Mouse (Mus musculus): Measurements from ENCODE around the gene Tbk1.

Gene Tbk1

DNA sequence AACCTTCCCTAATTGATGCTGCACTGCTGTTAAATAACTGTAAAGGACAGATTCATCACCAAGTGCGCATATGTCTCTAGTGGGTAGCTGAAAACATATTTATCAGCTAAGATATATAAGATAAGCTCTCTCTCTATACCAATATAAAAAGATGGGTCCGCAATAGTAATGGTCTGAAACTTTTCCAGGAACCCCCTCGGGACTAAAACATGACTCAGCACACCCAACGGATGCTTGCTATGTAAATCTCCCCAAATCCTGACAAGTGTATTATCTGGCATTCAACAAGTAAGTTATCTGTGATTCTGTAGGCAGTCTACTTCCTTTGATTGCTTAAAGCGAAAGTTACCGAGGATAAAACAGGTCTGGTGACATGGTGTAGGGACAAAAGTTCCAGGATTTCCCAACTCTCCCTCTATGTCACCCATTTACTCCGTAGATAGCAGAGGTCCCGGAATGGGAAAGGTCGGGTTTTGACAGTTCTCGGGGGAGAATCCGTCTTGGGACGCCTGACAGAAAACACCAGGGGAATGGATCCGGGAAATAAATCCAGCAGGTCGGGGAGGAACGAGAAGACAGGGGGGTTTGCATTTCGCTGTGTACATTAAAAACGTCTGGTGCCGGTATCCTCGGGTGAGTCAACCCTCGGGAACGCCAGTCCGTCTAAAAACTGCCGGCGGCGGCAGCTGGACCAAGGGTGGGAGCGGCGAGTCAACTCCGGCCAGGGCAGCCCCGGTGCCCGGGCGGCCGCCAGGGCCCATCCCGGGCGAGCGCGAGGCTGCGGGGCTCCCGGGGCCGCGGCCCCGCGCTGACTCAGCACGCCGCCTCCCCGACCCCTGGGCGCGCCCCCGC, 570 bp downstream of the Tbk1 start:
- no peak for DNase-seq

- no peak for DNase-seq
Observed at GRCm38 (mm10) chr10:121585056-121585790, 1.4 kb downstream of the Tbk1 start.

DNA sequence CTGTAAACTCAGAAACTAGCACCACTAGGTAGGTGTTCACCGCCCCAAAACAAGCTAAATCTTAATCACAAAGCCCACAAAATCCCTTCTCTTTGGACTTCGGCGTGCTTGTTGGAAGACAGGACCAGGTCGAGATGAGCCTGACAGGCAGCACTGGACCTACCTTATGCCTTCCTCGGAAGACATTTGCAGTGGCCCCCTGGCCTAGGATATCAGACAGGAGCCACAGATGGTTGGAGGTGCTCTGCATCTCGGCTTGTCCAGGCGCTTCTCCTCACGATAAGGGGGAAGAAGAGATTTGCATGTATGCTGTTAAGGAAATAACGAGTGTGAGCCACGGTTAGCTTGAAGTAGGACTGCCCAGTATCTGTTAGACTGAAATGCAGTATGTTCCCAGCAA, 2.6 kb downstream of the Tbk1 start:
- no peak for DNase-seq

- no peak for DNase-seq
Observed at GRCm38 (mm10) chr10:121583016-121583415, 3.6 kb downstream of the Tbk1 start.

- DNase-seq: no peak
Observed at GRCm38 (mm10) chr10:121582287-121582686, 4.3 kb downstream of the Tbk1 start.

DNA sequence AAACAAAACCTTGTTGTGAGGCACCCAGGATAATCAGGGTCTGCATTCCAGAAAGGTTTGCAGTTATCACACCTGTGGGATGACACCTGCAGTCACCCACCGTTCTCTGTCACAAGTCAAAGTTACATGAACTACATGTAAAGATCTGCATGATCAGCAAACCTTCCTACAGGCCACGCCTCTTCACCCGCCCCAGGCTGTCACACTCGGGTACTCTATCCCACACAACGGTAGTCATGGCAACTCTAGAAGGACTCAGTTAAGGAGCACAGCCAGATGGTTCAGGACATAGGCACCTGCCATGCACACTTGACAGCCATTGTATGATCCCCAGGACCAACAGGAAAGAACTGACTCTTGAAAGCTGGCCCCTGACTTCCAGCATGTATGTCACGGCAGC, 5.2 kb downstream of the Tbk1 start:
- no peak for DNase-seq

DNA sequence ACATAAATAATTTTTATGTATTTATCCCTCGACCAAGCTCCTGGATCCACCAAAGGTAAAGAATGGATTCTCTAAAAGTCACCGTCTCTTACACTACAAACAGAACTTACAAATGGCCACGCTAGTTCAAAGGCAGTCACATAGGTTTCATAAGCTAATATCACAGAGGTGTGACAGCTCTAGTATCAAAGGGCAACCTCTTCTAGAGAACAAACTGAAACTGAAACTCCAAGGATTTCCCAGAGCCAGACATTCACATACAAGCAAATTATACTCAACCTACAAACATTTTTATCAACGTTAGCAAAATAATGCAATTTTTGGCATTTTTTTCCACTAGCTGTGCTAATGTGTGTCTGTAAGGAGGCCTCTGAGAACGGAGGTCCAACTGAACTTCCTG, 6.2 kb downstream of the Tbk1 start:
- DNase-seq: no peak

- DNase-seq: no peak
Observed at GRCm38 (mm10) chr10:121576372-121576771, 10.2 kb downstream of the Tbk1 start.

GRCm38 (mm10) chr10:121571511-121572147, 15.0 kb downstream of the Tbk1 start:
- DNase-seq: no peak

DNA sequence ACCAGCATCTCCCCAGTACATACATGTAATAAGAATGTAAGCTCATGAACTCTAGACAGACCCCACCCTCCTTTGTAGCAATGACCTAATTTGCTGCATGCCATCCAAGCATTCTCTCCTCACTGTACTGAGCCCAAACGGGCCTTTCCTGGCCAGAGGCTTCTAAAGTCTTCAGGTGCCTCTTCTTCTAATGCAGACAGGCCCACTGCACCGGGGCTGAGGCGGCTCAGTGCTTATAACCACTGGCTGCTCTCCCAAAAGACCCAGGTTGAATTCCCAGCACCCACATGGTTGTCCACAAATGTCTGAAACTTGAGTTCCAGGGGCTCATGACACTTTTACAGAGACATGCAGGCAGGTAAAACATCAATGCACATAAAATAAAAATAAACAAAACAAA, 15.6 kb downstream of the Tbk1 start:
- DNase-seq: no peak

- DNase-seq: no peak
Observed at GRCm38 (mm10) chr10:121569796-121570195, 16.8 kb downstream of the Tbk1 start.

GRCm38 (mm10) chr10:121569001-121569589, 17.5 kb downstream of the Tbk1 start:
- no peak for DNase-seq

DNA sequence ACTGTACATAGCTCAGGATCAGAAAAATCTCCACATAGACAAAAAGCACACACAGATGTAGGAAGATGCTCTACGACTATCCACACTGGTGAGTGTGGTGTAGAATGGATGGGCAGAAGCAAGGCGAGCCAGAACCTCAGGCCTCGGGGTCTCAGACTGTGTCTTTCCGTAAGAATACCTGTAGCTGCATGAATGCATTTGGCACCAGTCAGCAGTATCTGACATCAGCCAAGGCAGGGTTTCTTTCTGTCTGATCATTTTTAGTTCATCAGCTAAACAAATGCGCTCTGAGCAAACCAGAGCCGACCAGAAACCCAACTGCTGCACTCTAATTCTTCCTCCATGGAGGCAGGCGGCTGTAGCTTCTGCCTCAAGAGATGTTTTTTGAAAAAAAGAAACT, 18.1 kb downstream of the Tbk1 start:
- DNase-seq: no peak

DNA sequence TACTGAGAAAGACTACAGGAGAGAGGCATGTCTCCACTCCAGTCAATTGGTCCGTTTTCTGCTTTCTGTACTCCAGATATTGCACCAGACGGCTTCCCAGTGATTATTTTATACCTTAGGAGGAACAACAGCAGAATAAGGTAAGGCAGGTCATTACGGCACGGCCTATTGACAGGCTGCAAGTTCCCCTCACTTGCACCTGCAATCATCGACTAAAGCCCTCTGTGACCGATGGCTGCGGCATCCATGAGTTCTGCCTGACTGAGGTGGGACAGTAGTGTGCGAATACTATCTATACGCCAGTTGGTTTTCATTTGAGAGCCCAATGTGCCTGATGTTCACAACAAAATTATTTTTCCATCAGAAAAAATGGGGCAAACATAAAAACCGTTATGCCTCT, 18.6 kb downstream of the Tbk1 start:
- DNase-seq: no peak

- DNase-seq: no peak
Observed at GRCm38 (mm10) chr10:121564447-121564846, 22.1 kb downstream of the Tbk1 start.

DNA sequence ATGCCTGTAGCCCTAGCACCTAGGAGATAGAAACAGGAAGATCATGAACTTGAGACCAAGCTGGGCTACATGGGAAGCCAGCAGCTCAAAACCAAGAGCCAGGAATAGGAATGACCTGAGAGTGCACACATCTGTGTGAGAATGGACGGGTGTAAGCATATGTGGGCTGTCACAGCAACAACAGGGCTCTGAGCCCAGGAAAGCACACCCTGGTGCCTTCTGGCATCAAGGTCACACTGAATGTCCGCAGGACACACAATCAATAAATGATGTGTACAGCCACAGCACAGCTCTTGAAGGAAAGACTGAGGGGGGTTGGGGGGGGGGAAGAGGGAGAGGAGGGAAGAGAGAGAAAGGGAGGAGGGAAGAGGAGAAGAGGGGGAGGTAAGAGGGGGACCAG, 28.4 kb downstream of the Tbk1 start:
- no peak for DNase-seq

- DNase-seq: no peak
Observed at GRCm38 (mm10) chr10:121556263-121556662, 30.3 kb downstream of the Tbk1 start.

DNA sequence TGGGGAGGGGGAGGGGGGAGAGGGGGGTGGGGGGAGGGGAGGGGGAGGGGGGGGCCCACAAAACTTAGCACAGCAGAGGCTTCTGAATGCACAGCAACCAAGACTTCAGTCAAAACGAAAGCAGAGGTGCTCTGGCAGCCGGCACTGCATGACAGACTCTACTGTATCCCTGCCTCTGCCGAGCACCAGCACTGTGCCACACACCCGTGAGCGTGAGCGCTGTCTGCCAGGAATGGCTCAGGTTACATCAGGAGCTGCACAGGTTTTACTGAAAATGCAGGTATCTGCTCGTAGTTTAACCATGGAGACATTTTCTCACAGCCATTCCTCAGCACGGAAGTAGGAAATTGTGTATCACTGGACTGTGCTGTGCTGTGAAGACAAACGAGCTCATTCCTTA, 36.3 kb downstream of the Tbk1 start:
- DNase-seq: no peak

DNA sequence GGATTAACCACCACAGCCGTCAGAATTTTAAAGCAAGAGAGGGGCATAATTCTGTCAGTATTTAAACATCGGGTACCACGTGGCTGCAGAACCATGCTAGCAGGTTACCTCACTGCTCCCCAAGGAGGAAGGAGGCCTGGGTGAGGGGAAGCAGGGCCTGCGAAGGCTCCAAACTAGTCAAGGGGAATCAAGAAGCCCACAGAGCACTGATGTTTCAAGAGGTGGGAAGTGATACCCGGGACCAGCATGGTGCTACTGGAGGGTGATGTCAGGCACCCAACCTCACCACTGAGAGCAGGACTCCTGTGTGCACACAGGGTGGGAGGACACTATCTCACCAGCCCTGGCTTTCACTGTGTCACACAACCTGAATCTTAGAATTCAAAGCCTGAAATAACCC, 36.9 kb downstream of the Tbk1 start:
- DNase-seq: no peak

- DNase-seq: no peak
Observed at GRCm38 (mm10) chr10:121547162-121547561, 39.4 kb downstream of the Tbk1 start.

- no peak for DNase-seq
Observed at GRCm38 (mm10) chr10:121543577-121543976, 43.0 kb downstream of the Tbk1 start.

DNA sequence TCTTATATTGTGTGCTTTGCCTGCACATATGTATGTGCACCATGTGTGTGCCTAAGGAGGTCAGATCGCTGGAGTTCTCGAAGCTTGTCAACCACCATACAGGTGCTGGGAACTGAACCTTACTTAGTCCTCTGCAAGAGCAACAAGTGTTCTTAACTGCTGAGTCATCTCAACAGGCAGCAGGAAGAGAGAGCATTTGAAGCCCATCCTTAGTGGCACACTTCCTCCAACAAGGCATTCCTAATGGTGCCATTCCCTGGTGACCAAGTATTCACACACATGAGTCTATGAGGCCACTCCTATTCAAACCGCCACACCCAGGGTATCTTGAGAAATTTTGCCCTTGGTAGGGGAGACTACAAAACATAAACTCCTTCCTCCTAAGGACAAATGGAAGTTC, 44.4 kb downstream of the Tbk1 start:
- DNase-seq: no peak

- no peak for DNase-seq
Observed at GRCm38 (mm10) chr10:121534995-121535394, 51.6 kb downstream of the Tbk1 start.

All from kidney, adult 18-20 months (tissue).